Mouse (Mus musculus): ENCODE results near the gene Ppp1r1a.

The Ppp1r1a gene

DNA sequence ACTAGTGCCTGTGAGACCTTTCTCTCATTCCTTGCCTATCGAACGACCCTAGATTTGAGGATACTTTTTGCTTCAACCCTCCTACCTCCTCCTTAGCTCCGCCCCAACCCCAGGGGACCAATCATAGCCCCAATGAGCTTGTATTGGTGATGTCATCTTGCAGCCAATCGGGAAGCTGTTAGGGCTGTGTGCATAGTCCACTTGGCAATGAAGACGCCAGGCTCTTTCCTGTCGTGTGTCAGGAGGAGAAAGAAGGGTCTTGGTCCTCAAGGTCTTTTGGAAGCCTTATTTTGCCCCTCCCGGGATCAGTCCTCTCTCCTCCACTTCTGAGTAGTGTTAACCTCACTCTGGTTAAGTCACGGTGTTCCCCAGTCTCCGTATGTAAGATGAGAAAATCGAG, 23.7 kb downstream of the Ppp1r1a start:
- DNase-seq (ENCODE audit: low spot score), result no peak

DNA sequence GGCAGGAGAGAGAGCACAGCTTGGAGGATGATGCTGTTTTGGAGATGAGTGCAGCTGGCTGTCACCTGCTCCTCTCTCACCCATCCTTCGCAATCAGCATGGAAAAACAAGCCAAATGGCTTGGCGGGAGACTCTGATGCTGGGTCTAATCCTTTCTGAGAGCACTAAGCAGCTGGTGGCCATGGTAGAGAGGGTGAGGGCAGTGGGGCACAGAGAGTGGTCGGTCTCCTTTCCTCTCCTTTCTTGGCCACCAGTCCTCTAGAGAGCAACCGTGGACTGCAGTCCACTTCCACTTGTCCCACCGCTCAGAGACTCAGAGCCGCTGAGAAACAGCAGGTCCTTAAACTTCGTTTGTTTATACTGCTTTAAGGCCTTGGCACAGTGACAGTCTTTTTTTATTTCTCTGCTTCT, 24.2 kb downstream of the Ppp1r1a start:
- DNase-seq (ENCODE audit: low spot score), result no peak

GRCm38 (mm10) chr15:103511652-103512051, 26.2 kb downstream of the Ppp1r1a start:
- no peak for DNase-seq (ENCODE audit: low spot score)

- DNase-seq (ENCODE audit: low spot score), result no peak
These were observed 28.5 kb downstream of the Ppp1r1a start for GRCm38 (mm10) chr15:103509317-103509716.

DNA sequence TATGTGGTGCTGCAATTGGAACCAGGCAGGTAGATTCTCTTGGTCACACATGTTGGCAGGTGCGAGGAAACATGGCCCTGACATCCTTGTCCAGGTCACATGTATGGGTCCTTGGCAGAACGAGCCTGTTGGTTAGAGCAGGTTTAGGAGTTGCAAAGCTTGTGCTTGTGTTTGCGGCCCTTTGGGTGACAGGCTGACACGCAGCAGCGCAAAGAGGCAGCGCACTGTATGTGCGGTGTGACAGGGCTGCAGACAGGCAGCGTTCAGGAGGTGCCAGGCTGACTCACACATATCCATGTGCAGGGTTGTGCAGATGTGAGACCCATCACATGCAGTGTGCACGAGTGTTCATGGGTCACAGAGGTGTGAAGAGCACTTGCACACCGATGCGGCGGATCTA, 34.1 kb downstream of the Ppp1r1a start:
- no peak for DNase-seq (ENCODE audit: low spot score)

DNA sequence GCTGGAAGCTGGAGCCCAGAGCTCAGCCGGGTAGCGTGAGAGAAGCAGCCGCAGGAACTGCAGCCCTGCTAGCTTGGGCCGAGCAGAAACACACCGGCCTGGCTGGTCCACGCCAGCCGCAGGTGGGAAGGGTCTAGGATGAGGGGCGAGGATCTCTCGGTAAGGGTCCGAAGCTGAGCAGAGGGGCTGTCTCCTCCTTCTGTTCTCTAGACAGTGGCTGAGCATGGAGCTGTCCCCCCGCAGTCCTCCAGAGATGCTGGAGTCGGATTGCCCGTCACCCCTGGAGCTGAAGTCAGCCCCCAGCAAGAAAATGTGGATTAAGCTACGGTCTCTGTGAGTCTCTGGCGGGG, 34.6 kb downstream of the Ppp1r1a start:
- DNase-seq (ENCODE audit: low spot score), result no peak

- no peak for DNase-seq (ENCODE audit: low spot score)
These were observed 35.2 kb downstream of the Ppp1r1a start, which contains the start of gene Pde1b for GRCm38 (mm10) chr15:103502435-103503250. Pde1b (plus strand) TSS chr15:103503034.

DNA sequence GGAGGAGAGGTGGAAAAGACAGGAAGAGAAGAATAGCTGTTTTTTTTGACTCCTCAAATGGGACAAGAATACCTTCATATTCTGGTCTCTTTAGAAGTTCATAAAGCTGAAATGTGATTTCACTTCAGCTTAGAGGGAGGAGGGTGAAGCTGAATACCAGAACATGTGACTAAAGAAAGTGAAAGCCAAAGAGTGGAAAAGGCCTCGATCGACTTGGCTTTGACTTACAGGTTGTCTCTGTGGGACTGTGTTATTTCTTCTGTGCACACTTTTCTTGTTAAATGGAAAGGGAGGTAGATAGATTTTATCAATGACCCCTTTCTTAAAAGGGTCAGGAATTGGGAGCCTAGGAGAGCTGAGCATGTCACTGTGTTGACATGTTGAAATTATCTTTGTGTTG, 36.6 kb downstream of the Ppp1r1a start:
- no peak for DNase-seq (ENCODE audit: low spot score)

GRCm38 (mm10) chr15:103500723-103501122, 37.1 kb downstream of the Ppp1r1a start:
- no peak for DNase-seq (ENCODE audit: low spot score)

GRCm38 (mm10) chr15:103498157-103498556, 39.6 kb downstream of the Ppp1r1a start:
- DNase-seq (ENCODE audit: low spot score), result no peak

DNA sequence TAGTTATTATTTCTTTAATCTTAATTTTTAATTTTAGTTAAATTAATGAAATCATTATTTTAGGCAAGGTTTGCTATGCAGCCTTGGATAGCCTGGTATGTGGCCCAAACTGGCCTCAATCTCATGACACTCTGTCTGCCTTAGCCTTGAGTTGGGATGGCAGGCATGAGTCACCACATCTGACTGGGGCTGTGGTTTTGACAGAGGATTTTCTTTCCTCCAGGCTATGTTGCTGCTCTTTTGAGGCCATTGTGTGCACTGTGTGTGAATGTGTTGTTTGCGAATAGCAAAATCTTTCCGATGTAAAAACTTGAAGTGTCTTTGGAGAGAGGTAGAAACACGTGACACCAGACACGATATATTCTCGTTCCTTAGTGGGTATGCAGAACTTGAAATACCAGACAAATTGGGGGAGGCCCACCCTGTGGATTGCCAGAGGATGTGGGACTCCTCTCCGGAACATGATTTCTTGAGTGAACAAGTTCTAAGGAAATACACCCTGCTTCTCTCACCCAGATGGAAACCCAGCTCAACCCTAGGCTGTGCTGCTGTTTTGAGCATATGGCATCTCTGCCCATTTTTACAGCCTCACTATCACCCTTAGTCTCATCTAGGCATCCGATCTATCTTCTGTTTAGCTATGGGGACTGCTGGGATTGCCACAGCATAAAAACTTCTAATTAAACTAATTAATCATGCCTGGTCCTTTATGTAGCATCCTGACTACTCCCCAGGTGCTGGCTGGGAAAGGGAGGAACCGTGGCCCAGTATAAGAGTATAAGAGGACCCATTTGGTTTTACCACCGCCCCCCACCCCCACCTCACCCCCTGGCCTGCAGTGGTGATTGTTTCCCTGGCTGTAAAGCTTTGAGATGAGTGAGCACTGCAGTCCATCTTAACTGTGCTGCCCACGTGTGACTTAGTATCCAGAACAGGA, 41.3 kb downstream of the Ppp1r1a start:
- no peak for DNase-seq (ENCODE audit: low spot score)

DNA sequence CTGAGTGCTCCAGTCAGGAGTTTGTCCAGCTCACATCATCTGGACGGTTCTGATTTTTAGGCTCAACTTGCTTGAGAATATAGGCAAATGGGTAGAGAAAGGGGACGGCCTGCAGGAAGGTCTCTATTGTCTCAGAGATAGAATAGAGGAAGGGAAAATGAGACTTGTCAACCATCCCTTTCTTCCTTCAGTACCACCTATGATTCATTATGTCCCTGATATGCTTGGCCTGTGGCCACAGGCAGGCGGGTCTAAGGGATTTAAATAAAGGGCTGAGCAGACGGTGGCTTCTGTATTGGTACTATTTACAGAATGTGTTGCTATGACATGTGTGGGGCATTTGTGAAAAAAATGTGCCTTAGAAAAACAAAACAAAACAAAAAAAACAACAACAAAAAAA, 49.5 kb downstream of the Ppp1r1a start:
- DNase-seq (ENCODE audit: low spot score), result no peak

GRCm38 (mm10) chr15:103486658-103487057, 51.1 kb downstream of the Ppp1r1a start:
- no peak for DNase-seq (ENCODE audit: low spot score)

GRCm38 (mm10) chr15:103485106-103485505, 52.7 kb downstream of the Ppp1r1a start:
- no peak for DNase-seq (ENCODE audit: low spot score)

- no peak for DNase-seq (ENCODE audit: low spot score)
These were observed 53.3 kb downstream of the Ppp1r1a start for GRCm38 (mm10) chr15:103484490-103484889.

DNA sequence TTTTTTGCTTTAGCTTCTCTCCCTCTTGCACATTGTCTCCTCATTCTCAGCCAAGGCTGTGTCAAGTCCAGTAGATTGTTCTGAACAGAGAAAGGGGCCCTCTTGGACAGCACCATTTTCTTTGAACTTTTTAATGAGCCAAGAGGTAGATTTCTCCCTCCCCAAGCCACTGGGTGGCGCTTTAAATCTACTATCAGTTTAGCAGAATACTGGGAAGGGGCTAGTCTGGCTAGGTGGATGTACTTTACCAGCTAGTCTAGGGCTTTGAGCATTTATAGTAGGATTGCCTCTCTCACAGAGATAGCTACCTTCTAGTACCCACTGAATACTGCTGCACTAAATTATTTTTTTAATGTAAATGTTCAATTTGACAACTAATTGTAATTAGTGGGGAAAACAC, 55.3 kb downstream of the Ppp1r1a start:
- no peak for DNase-seq (ENCODE audit: low spot score)

Measured in ovary, postnatal 10 days (tissue).